Mouse (Mus musculus) urinary bladder, postnatal 14 days (tissue): Measurements from ENCODE around the gene Trim8.

Experiments used
- DNase-seq: peaks from one replicate; pipeline ENCODE4 v3.0.0; 2021; ENCODE audit warnings: low spot score

The Trim8 gene

DNA sequence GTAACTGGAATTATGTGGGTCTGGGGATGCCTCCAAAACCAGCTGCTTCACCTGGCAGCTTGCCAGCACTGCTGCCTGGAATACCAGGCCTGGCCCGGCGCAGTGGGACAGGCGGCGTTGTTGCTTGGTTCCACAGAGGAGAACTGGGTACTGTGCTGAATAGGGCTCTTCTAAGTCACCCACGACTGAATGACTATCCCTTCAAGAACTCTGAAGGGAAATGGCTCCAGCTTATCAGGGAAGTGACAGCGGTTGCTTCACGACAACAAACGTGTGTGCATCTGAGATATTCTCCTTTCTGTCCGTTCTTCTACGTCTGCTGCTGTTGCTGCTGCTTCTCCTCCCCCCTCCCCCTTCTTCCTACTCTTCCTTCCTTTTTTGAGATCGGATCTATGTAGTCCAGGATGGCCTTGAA, 52.0 kb downstream of the Trim8 start:
- DNase-seq, result no peak

DNA sequence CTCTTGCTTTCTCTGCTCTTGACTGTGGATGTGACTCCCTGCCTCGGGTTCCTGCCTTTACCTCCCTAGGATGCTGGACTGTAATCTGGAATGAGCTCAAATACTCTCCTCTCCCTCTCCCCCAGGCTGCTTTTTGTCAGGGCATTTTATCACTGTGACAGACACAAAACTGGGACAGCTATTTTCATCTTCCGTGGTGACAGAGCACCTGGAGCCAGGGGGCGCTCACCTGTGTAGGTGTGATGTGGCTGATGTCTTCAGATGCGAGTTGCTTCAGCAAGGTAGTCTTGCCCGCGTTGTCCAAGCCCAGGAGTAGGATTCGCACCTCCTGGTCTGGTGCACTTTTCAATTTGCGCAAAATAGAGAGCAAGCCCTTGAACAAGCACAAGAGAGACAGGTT, 56.5 kb downstream of the Trim8 start:
- no peak for DNase-seq

DNA sequence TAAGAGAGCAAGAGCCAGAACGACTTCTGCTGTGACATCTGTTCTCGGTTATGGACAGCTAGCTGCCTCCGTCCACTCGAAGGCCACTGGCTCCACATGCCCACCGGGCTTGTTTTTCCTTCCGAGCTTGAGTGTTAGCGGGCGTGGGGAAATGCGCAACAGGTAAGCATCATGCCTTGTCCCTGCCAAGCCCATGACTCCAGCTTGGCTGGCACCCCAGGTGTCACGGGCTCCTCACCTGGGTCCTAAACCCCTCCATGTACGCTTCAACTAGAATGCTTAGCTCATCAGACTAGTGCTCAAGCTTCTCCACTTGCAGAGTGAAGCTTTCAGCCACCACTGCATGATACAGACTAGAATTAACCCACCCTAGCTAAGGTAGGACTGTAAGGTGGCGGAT, 57.1 kb downstream of the Trim8 start:
- DNase-seq, result peak; percentile 18

DNA sequence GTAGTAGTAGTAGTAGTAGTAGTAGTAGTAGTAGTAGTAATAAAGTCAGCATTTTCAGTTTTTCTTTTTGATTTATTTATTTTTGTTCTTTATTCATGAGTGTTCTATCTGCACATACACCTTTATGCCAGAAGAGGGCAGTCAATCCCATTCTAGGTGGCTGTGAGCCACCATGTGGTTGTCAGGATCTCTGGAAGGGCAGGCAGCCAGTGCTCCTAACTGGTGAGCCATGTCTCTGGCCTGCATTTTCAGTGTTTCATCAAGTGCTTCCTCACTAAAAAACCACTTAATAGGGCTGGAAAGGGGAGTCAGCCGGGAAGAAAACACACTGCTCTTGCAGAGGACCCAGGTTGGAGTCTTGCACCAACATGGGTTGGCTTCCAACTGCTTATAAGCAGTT, 60.6 kb downstream of the Trim8 start:
- peak; percentile 70 for DNase-seq

DNA sequence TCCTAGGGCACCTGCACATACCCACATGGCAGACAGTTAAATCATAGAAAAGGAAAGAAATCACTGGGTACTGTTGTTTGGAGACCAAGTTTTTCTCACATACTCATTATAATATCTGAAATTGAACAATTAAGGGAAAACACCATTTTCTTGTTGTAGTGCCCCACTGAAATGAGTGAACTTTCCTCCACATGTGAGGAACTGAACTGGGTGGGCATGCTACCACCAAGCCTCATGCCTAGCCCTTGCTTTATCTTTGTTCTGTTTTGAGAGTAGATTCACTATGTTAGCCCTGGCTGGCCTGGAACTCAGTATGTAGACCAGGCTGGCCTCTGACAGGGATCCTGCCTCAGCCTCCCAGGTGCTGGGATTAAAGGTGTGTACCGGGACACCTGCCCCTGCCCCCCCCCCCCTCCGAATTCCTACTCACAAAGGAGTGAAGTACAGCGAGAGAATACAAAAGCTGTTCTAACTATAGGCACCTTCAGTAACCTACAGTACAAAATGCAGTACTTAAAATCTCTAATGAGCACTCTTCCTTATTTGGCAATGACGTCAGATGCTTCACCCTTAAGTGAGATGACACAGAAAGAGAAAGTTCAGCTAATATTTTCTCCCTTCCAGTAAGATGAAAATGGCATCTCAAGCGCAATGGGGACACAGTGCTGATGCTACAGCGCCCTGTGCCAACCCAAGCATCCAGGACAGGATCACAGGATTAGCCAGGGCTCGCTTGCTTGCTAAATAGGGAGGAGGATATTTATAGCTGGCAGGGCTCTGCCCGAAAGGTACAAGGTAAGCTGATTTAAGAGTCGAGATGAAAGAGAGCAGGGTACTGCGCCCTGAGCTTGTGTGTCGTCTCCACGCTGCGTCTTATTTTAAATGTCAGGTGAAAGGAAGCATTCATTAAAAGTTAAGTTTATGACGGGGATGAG, 61.3 kb downstream of the Trim8 start:
- DNase-seq, result no peak

DNA sequence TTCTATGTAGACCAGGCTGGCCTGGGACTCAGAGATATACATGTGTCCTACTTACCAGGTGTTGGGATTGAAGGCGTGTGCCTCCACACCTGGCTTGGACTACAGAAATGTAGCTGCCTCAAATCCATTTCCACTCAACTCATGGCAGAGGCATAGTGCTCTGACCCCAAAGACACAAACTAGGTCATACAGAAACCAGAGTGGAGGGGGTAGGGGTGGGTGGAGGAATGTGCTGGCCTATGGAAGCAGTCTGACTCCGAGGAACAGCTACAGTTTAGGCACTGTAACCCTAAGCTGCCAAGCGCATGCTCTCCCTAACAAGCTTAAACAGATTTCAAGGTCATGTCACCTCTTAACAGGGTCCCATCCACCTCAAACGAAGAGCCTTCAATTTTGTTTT, 62.1 kb downstream of the Trim8 start:
- DNase-seq, result no peak

DNA sequence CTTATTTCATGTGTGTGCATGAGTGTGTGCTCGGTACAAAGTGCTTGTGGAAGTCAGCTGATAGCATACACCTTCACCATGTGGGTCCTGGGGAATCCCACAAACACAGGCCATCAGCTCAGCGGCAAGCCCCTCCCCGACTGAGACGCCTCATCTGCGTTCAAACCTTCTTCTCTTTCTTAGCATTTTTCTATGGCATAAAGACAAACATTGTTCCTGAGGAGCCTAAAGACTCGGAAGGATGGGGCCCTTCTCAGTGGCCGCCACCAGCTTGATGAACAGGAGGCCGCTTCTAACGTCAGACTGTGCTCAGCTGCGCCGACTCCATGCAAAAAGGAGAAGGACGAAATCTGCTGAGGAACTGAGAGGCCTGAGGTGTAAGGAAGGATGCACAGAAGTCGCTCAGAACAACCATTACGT, 62.6 kb downstream of the Trim8 start:
- no peak for DNase-seq
